Mouse (Mus musculus) spleen, embryonic (tissue): ENCODE results near the gene Gfpt2.
"Not testable (repeated sequence)": the region's sequence is repeated elsewhere in the genome, so short reads cannot be mapped to it uniquely, and the experiment has no call there.

Source experiments
- CTCF ChIA-PET: fragments of 350-600 bp; sonication (Branson Sonifier 250); formaldehyde crosslinking; loops from one replicate; lab custom pipeline; 2022; lab: Charles Lee

The Gfpt2 gene

DNA sequence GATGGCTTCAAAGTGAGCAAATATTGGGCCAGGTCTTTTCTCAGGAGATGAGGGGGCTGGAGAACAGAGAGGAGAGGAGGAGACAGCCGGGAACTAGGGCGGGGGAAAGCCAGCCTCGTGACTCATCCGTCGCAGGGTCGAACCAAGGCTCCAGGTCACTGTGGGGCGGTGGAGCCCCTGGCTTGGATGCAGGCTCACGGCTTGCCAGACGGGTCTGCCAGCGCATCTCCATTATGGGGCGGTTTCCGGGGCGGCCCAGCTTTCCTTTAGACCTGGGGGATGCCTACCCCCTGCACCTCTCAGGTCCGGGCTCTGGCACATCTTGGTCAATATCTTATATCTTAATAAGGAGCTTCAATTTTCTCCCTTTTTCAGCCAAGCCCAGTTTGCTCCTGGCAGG, 847 bp upstream of the Gfpt2 start:
- CTCF ChIA-PET, result no interaction called here

DNA sequence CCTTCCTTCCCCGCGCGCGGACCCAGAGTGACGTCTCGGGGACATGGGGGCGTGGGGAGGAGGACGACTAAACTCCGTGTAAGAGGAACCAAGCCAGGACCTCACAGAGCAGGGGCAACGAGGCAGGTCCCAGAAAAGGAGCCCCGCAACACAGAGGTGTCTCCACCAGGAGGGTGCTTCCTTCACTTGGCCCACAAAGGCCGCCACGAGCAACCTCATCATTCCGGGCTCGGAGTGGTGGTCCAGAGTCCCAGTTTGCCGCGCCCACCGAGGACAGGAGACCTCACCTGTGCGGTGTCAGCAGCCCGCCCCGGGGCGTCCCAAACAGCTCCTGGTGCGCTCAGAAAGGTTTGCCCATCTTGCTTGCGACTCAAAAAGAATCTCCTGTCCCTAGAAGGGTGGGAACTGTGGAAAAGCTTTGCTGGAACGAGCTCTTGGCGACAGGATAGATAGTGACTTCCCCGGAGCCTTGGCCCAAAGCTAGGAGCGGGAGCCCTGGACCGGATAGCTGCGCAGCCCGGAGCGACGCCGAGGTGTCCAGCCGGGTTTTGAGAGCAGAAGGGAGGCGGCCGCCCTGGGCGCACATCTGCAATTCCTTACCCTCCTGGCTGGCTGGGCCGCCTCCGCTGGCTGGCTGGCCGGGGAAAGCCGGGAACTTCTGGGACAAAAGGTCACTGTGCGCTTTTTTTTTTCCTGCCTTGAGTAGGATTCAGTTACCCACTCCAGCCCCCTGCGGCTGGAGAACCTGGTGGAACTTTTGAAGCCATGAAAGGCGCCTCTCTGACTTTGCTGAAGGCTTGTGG, 565 bp downstream of the Gfpt2 start:
- CTCF ChIA-PET, result no interaction called here

DNA sequence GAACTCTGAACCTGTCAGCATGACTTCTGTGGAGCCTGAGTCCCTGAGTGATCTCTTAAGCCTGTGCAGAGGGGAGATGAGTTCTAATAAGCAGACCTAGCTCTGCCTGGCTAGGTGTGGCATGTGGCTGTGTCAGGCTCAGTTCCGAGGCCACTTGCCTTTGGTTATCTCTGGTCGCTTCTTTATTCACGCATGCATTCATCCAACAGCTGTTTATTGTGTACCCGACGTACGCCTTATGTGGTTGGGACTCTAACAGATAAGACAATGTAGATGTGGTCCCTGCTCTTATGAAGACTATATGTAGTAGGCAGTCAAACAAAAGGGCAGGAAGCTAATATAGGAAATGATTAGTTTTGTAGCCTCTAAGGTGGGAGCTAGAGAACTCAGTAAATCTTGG, 5.0 kb downstream of the Gfpt2 start:
- CTCF ChIA-PET, result no interaction called here

DNA sequence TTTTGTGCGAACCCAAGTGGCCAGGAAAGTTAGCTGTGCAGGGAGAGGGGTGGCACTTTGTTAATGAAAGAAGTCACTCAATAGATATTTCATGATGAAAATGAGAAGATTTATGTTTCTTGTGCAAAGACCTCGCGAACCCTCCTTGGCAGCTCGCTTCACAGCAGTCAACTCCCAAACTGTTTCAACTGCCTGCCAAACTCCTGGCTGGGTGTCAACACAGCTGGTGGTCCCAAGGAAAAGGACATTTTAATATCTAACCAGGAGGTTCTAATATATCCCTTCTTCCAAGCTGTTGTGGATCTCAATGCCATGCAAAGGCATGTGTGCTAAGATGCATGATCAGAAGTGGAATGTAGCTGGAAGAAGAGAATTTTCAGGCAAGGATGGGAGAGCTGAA, 7.5 kb downstream of the Gfpt2 start:
- CTCF ChIA-PET, result no interaction called here

DNA sequence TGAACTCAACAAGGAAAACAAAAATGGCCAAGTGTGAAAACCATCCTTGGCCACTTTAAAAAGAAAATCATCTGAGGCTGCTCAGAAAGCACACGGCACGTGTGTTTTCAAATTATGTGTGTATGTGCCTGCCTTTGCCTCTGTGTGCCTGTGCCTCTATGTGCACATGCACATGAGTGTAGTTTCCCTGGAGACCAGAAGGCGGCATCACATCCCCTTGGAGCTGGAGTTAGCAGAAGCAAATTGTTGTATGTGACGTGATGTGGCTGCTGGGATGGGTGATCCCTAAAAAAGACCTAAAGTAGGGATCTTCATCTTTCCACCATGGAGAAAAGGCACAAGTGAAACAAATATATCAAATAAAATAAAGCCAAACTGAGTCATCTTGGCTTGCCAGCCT, 9.8 kb downstream of the Gfpt2 start:
- CTCF ChIA-PET, result no interaction called here

DNA sequence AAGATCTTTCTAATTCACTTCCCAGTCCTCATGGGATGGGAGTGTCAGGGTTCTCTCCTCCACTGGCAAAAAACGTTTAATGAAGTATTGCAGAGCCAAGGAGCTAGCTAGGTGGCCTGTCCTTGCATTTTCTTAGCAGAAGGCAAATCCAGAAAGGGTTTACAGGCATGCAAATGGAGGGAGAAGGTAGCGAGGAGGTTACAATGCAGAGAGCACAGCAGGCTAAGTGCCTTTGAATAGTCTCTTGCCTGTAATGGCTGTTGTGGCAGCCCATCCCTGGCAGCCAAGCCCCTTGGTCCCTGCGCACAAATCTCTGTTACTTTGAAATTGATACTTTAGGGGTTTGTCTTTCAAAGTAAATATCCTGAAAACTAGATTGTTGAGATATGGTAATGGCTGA, 12.2 kb downstream of the Gfpt2 start:
- CTCF ChIA-PET, result no interaction called here

DNA sequence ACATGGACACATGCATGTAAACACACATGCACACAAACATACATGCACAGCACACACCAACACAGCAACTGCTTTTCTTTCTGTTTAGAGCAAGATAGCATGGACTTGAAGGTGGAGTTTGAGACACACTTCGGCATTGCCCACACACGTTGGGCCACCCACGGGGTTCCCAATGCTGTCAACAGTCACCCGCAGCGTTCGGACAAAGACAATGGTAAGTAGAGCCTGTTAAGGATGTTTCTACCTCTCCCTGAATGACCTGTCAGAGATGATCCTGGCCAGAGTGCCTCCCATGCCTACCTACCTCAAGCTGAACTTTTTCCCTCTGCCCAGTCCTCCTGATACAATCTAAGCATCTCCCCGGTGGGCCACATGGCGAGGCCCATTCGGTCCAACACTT, 15.0 kb downstream of the Gfpt2 start:
- CTCF ChIA-PET, result no interaction called here

DNA sequence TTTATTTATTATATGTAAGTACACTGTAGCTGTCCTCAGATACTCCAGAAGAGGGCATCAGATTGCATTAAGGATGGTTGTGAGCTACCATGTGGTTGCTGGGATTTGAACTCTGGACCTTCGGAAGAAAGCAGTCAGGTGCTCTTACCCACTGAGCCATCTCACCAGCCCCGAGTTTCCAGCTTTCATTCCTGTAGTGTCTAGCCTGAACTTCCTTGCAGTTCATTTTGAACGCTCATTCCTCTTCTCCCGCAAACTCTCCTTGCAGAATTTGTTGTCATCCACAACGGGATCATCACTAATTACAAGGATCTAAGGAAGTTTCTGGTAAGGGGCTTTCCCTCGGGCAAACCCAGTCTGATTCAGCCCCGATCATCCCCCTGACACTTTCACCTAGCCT, 16.7 kb downstream of the Gfpt2 start:
- CTCF ChIA-PET, result not testable (repeated sequence)

DNA sequence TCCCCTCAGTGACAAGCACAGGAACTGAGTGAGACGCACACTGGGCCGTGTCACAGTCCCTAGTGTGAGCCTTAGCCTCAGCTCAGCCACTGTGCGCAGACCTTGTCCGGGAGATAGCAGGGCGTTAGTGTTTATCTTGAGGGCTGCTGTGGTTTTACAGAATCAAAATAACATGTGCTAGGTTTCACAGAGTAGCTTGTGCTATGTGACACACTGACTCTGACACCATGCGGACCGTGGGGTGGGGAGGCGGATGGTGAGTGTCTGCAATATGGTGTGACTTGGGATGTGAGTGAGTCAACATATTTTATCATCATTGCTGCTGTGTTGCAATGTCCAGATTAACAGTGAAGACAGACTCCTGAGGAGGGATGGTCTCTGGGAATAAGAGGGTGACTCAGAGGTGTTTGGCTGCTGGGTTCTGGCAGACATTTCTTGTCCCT, 17.1 kb downstream of the Gfpt2 start:
- CTCF ChIA-PET, result no interaction called here

DNA sequence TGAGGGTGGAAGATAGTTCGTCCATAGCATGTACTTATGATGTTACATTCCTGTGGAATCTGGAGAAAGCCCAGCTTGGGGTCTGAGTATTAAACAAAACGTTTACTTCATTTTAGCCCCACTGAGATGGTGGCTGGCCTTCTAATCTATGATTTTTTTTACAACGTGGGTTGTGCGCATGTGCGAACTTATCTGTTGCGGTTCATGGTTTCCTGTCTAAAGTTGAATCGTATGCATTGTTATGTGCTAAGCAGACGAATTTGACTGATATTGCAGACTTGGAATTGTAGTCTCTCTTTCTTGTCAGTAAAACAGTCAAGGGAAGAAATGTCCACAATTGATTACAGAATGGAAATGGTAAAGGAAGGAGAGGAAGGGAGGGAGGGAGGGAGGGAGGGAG, 17.9 kb downstream of the Gfpt2 start:
- CTCF ChIA-PET, result no interaction called here

DNA sequence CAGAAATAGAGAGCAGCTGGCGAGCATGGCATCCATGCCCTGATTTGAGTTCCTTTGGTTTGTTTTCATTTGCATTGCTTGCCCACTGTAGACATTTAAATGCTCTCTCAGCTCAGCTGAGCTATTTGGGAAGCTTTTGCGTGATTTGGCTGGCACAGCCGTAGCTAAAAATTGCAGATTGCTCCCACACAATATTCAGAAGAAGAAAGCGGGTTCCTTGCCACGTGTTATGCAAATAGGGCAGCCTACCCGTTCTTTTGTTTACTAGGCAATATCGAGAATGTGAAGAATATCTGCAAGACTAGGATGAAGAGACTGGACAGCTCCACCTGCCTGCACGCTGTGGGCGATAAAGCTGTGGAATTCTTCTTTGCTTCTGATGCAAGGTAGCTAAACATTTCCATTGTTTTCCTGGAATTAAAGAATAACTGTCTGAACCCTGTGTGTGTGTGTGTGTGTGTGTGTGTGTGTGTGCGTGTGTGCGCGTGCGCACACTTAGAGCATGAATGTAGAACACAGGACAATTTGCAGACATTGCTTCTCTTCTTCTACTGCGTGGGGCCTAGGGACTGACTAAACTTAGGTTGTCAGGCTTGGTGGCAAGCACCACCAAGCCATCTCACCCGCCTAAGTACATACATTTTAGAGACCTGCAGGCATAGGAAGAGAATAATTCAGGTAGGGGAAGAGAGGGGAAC, 25.0 kb downstream of the Gfpt2 start:
- CTCF ChIA-PET, result no interaction called here

DNA sequence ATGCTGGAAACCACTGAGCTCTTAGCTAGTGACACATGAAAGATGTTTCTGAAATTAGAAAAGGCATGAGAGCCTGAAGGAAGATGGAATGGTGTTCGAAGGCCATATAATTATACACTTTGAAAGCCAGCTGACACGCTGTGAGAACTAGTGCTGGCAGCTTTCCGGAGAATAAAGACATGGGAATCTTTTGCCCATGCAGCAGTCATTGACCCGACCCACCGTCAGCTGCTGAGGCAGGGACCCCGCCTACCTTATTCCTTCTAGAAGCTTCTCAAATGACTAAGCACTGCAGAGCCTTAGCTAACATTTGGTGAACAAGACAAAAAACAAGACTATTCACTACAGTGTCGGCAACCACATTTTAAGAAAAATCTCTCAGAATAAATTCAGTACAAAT, 25.7 kb downstream of the Gfpt2 start:
- CTCF ChIA-PET, result no interaction called here

DNA sequence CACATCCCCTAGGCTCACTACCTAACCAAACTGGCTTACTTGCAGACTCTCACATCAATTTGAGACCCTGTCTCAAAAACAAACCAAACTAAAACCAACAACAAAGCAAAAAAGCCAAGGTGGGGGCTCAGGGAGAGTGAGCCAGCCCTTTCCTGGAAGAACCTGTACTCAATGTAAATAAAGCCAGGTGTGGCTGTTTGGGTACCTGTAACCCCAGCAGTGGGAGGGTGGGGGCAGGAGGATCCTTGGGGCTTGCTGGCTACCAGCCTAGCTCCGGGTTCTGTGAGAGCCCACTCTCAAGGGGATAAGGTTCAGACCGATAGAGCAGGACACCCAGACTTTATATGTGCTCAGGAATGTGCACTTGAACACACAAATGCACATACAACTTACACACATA, 26.9 kb downstream of the Gfpt2 start:
- CTCF ChIA-PET, result interaction anchor here (0.5 kb wide), 1 partner anchor 24 kb away, joined by 3 read pairs; no protein-coding TSS in a partner anchor

DNA sequence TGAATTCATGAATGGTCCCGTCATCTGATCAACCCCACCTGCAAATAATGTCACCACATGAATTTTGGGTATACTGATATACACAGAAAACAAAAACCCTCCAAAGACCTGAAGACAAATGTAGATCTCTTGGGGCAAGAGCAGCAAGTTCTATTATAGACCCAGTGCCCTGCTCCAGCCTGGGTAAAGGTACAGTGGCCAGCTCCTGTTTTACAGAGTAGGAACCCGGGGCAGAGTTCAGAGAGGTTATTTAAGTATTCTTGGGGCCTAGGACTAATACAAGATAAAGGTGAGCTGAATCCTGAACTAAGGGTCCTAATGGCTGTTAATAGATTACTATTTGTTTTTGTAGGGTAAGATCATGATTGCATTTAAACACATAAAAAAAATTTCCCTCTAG, 27.6 kb downstream of the Gfpt2 start:
- CTCF ChIA-PET, result no interaction called here

DNA sequence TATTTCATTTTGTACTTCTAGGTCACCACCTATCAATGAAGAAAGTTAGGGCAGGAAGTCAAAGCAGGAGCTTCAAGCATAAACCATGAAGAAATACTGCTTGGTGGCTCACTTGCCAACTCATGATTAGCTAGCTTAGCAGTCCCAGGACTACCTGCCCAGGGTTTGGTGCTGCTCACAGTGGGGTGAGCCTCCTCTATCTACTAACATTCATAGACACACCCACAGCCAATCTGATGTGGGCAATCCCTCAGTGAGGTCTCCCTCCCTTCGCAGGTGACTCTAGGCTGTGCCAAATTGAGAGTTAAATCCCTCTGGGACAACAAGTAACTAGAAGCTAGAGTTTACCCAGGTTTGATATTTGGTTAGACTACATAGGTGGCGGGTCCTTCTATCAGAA, 28.4 kb downstream of the Gfpt2 start:
- CTCF ChIA-PET, result no interaction called here

DNA sequence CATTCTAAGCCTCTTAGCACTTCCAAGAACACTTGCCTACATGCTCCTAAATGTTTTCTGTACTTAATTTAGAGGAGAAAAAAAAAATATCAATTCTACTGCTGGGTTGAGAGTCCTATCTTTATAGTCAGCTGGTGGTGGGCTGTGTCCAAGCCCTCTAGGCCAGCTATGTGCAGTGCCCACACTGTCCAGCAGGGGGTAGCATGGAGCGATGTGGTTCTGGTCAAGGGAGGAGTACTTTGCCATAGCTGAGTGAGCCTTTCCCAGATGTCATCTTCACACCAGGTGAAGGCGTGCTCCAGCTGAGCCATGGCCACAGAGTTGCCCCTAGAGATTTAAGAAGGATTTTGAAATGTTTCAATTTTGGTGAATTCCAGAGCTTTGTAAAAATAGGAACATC, 30.9 kb downstream of the Gfpt2 start:
- CTCF ChIA-PET, result interaction anchor here (0.6 to 0.8 kb wide), 4 partner anchors 14 to 379 kb away, joined by 3 to 7 read pairs (median 4); no protein-coding TSS in a partner anchor

DNA sequence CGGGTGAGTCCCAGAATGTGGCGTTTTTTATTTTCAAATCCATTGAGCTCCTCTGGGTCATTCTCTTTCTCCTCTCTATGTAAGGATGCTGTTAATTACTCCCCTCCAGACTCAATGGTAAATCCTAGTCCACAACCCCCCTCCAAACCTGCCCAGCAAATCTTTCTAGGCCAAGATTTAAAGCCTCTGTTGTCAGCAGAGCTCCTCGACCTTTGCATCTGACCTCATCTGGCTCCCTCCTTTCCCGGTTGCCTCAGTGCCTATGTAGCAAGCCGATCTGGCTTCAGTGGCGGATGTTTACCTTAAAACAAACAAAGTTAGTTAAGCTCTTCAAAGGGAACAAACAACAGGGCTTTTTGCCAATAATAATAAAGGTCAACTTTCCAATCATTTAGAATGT, 33.3 kb downstream of the Gfpt2 start:
- CTCF ChIA-PET, result interaction anchor here (0.6 to 0.7 kb wide), 2 partner anchors 87 to 106 kb away, joined by 3 read pairs; no protein-coding TSS in a partner anchor

DNA sequence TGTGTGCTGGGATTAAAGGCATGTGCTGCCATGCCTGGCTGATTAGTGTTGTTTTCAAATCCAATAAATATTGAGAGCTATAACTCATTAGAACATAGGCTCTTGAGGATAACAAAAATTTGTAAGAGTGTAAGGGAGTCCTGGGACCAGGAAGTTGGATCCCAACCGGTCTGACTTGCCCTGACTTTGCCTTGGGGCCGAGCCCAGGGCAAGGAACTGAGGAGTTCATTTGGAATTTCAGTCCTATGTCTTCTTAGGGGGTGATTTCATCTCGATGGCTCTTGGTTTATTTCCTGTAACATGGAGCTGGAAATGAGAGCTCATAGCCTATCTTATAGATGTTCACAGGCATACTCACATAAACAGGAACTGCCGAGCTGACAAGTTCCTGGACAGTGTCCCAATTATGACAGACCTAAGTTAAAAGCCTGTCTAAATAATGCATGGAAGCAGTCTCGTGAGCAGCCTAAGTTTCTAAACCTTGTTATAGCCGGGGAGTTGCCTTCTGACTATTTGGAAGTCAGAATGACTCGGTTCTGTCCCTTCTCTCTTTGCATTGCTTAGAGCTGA, 35.3 kb downstream of the Gfpt2 start:
- CTCF ChIA-PET, result no interaction called here

DNA sequence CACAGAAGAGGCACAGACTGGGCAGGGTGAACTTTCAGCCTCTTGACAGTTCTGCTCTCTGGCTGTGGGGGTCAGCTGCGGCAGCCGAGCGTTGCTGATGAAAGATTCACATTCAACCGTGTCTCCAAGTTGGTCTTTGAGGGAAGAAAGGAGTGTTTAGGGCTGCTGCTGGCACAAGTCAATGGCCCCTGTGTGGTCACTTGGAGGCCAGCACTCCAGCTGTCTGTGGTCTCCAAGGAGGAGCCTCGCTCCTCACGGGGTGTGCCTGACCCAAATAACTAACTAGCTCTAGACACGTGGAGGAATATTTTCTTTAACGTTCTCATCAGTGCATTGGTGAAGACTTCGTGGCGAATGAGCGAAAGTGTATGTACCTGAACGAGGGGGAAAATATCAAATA, 38.0 kb downstream of the Gfpt2 start:
- CTCF ChIA-PET, result no interaction called here

DNA sequence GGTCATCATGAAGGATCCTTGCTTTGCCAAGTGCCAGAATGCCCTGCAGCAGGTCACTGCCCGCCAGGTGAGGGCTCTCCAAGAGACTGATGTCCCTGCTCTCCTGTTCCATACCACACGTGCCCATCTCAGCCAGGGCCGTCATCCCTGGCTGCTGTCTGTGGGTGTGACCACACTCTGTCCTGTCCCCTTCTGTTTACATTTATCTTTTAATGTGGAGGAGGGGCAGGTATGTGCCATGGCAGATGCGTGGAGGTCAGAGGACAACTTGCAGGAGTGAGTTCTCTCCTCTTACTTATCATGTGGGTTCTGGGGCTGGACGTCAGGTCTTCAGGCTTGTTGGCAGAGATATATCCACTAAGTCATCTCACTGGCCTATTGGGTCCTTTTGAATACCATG, 39.0 kb downstream of the Gfpt2 start:
- CTCF ChIA-PET, result no interaction called here

DNA sequence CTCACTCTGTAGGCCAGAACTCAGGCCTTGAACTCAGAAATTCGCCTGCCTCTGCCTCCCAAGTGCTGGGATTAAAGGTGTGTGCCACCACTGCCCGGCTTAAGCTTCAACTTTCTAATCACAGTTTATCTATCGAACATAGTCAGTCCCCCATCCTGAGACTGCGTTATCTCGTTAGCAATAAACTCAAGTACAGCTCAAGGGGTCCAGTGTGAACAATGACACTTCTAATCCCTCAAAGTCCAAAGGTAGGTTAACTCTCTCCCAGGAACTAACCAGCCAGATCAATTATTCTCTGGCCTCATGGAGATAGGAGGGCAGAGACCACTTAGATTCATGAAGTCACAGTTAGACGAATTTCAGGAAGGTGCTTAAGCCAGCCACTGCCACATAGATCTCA, 40.3 kb downstream of the Gfpt2 start:
- CTCF ChIA-PET, result interaction anchor here (0.6 kb wide), 1 partner anchor 382 kb away, joined by 3 read pairs; no protein-coding TSS in a partner anchor

DNA sequence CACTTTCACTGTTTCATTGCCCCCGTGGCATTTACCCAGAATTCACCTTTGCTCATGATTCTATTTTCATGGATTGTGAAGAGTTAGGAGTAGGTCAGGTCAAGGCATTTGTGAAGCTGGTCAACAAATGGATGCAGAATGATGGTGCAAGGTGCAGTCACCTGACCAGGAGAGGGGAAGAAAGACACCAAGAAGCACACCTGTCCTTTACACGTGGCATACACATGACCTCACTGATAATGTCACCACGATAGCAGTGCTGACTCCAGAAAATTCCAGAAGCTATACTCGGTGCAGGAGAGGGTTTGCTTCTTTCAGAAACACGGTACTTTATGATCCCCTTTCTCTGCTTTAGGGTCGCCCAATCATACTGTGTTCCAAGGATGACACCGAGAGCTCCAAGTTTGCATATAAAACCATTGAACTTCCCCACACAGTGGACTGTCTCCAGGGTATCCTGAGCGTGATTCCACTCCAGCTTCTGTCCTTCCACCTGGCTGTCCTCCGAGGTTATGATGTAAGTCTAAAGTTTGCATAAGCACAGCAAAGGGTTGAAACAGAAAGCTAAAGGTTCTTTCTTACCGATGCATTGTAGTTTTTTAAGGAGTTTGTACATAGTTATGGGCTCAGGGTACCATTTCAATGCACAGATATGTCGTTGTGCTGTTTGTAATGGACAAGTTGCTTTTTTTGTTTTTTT, 41.4 kb downstream of the Gfpt2 start:
- CTCF ChIA-PET, result interaction anchor here (0.6 kb wide), 1 partner anchor 63 kb away, joined by 3 read pairs; no protein-coding TSS in a partner anchor
